Mouse (Mus musculus): ENCODE data around the gene Efcab8. TPM values are rescaled to one million over a fixed set of nuclear protein-coding genes. Genes with fewer than 3 reads are reported as not detected.
"Not testable (repeated sequence)": the region's sequence is repeated elsewhere in the genome, so short reads cannot be mapped to it uniquely, and the experiment has no call there.

Efcab8 gene
- polyA plus RNA-seq, 1 experiment from 2014 or later, result 0.09 TPM

DNA sequence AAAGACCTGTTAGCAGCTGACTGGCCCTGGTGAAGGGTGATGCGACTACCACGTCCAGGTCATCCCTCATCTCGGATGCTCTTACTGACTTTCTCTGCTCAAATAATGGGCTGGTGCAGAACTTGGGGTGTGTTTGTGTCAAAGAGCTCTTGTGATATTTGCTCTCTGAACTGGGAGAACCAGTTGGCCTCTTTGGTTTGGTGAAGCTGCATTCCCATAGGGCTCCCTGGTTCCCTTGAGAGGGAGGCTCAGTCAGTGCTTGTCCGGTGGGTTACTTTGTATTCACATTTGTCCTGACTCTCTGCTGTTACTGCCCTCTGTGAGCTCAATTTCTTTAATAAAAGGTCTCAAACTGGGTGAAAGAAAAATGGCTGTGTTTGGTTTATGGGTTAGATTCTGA lies 6.8 kb upstream of the Efcab8 start:
- no peaks in the 10 kb centered on the region for H3K9me3 ChIP-seq (ENCODE audit: low read length)
- no peaks in the 10 kb centered on the region for H3K4me1 ChIP-seq (ENCODE audit: insufficient read depth, low read length)
- H3K27me3 ChIP-seq (ENCODE audit: insufficient read depth, low read length), result no peaks in the 10 kb centered on the region
- no peak for ATAC-seq (ENCODE audit: low FRiP score, low TSS enrichment)
- H3K4me2 ChIP-seq (replicated peaks; ENCODE audit: low read depth, low read length), result no peak overlapping the region
- H3K4me3 ChIP-seq (ENCODE audit: low read length), result no peak overlapping the region
- H3K9ac ChIP-seq (replicated peaks; ENCODE audit: low read length), result no peak overlapping the region
- peaks cover 29% of the 10 kb centered on the region for H3K36me3 ChIP-seq (ENCODE audit: insufficient read depth, low read length)
- 97% methylated on average over 4 of the region's 4 CpGs for WGBS
- H3K27ac ChIP-seq (ENCODE audit: low read length), result no peak overlapping the region

DNA sequence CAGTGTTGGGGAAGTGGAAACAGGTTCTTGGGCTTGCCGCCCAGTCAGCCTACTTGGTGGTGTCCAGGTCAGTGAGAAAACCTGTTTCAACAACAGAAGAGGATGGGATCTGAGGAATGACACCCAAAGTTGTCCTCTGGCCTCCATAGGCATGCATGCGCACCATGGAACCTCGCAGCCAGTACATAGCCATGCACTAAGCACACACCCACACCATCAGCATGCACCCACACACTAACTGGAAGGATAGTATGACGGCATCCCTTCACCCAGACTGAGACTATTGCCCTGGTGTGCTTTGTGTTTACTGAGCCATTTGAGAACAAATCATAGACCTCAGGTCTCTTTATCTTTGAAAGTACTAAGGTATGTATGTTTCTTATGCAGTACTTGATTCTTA lies 4.3 kb upstream of the Efcab8 start:
- no peak for ATAC-seq (ENCODE audit: low FRiP score, low TSS enrichment)
- Histone ChIP-seq H3K4me1 (ENCODE audit: insufficient read depth, low read length) (peaks cover 7% of the 10 kb centered on the region; the same call in 1 of the 2 replicates), H3K27me3 (ENCODE audit: insufficient read depth, low read length) (no peaks in the 10 kb centered on the region), H3K27ac (ENCODE audit: low read length) (no peak overlapping the region), H3K9me3 (ENCODE audit: low read length) (no peaks in the 10 kb centered on the region), H3K4me2 (replicated peaks; ENCODE audit: low read depth, low read length) (no peak overlapping the region), H3K36me3 (ENCODE audit: insufficient read depth, low read length) (peaks cover 17% of the 10 kb centered on the region), H3K9ac (replicated peaks; ENCODE audit: low read length) (no peak overlapping the region), H3K4me3 (ENCODE audit: low read length) (no peak overlapping the region)
- WGBS, result 90% methylated on average over 4 of the region's 4 CpGs

GRCm38 (mm10) chr2:153778638-153779362 lies 931 bp upstream of the Efcab8 start:
- WGBS, result 11% methylated on average over 24 of the region's 24 CpGs
- ATAC-seq (ENCODE audit: low FRiP score, low TSS enrichment), result peak; percentile 93
- H3K27ac ChIP-seq (ENCODE audit: low read length), result no peak overlapping the region

GRCm38 (mm10) chr2:153781181-153781580 lies 1.4 kb downstream of the Efcab8 start:
- Histone ChIP-seq H3K27me3 (ENCODE audit: insufficient read depth, low read length) (no peaks in the 10 kb centered on the region), H3K27ac (ENCODE audit: low read length) (no peak overlapping the region), H3K4me2 (replicated peaks; ENCODE audit: low read depth, low read length) (no peak overlapping the region), H3K4me3 (ENCODE audit: low read length) (no peak overlapping the region), H3K4me1 (ENCODE audit: insufficient read depth, low read length) (peaks cover 7% of the 10 kb centered on the region; the same call in 1 of the 2 replicates), H3K9ac (replicated peaks; ENCODE audit: low read length) (no peak overlapping the region), H3K36me3 (ENCODE audit: insufficient read depth, low read length) (no peaks in the 10 kb centered on the region), H3K9me3 (ENCODE audit: low read length) (no peaks in the 10 kb centered on the region)
- no peak for ATAC-seq (ENCODE audit: low FRiP score, low TSS enrichment)
- 89% methylated on average over 4 of the region's 4 CpGs for WGBS

More at GRCm38 (mm10) chr2:153778638-153779362, 931 bp upstream of the Efcab8 start:
- peak overlapping the region; percentile 45; the same call in 1 of the 2 replicates for H3K9ac ChIP-seq (replicated peaks; ENCODE audit: low read length)
- peak overlapping the region; percentile 74 for H3K4me2 ChIP-seq (replicated peaks; ENCODE audit: low read depth, low read length)
- peaks cover 4% of the 10 kb centered on the region for H3K36me3 ChIP-seq (ENCODE audit: insufficient read depth, low read length)
- H3K27me3 ChIP-seq (ENCODE audit: insufficient read depth, low read length), result no peaks in the 10 kb centered on the region
- no peaks in the 10 kb centered on the region for H3K9me3 ChIP-seq (ENCODE audit: low read length)
- peaks cover 7% of the 10 kb centered on the region; the same call in 1 of the 2 replicates for H3K4me1 ChIP-seq (ENCODE audit: insufficient read depth, low read length)
- peak overlapping the region; percentile 42 for H3K4me3 ChIP-seq (ENCODE audit: low read length)

GRCm38 (mm10) chr2:153784668-153785067 lies 4.9 kb downstream of the Efcab8 start:
- Histone ChIP-seq H3K4me2 (replicated peaks; ENCODE audit: low read depth, low read length) (no peak overlapping the region), H3K36me3 (ENCODE audit: insufficient read depth, low read length) (no peaks in the 10 kb centered on the region), H3K9me3 (ENCODE audit: low read length) (no peaks in the 10 kb centered on the region), H3K4me1 (ENCODE audit: insufficient read depth, low read length) (no peaks in the 10 kb centered on the region), H3K27ac (ENCODE audit: low read length) (no peak overlapping the region), H3K27me3 (ENCODE audit: insufficient read depth, low read length) (no peaks in the 10 kb centered on the region), H3K9ac (replicated peaks; ENCODE audit: low read length) (no peak overlapping the region), H3K4me3 (ENCODE audit: low read length) (no peak overlapping the region)
- ATAC-seq (ENCODE audit: low FRiP score, low TSS enrichment), result no peak
- WGBS, result 85% methylated on average over 2 of the region's 2 CpGs

- Histone ChIP-seq H3K9me3 (ENCODE audit: low read length) (no peaks in the 10 kb centered on the region), H3K4me2 (replicated peaks; ENCODE audit: low read depth, low read length) (no peak overlapping the region), H3K27ac (ENCODE audit: low read length) (no peak overlapping the region), H3K27me3 (ENCODE audit: insufficient read depth, low read length) (no peaks in the 10 kb centered on the region), H3K4me1 (ENCODE audit: insufficient read depth, low read length) (peaks cover 2% of the 10 kb centered on the region; the same call in 1 of the 2 replicates), H3K4me3 (ENCODE audit: low read length) (no peak overlapping the region), H3K9ac (replicated peaks; ENCODE audit: low read length) (no peak overlapping the region), H3K36me3 (ENCODE audit: insufficient read depth, low read length) (no peaks in the 10 kb centered on the region)
- ATAC-seq (ENCODE audit: low FRiP score, low TSS enrichment), result no peak
Measured at GRCm38 (mm10) chr2:153793366-153793765, 13.6 kb downstream of the Efcab8 start.

- ATAC-seq (ENCODE audit: low FRiP score, low TSS enrichment), result no peak
- Histone ChIP-seq H3K9ac (replicated peaks; ENCODE audit: low read length) (no peak overlapping the region), H3K4me1 (ENCODE audit: insufficient read depth, low read length) (peaks cover 2% of the 10 kb centered on the region; the same call in 1 of the 2 replicates), H3K4me3 (ENCODE audit: low read length) (no peak overlapping the region), H3K27ac (ENCODE audit: low read length) (no peak overlapping the region), H3K4me2 (replicated peaks; ENCODE audit: low read depth, low read length) (no peak overlapping the region), H3K36me3 (ENCODE audit: insufficient read depth, low read length) (no peaks in the 10 kb centered on the region), H3K9me3 (ENCODE audit: low read length) (no peaks in the 10 kb centered on the region), H3K27me3 (ENCODE audit: insufficient read depth, low read length) (no peaks in the 10 kb centered on the region)
- 63% methylated on average over 5 of the region's 5 CpGs for WGBS
Measured at GRCm38 (mm10) chr2:153795090-153795489, 15.4 kb downstream of the Efcab8 start.

- not testable (repeated sequence) for H3K36me3 ChIP-seq (ENCODE audit: insufficient read depth, low read length)
Measured at GRCm38 (mm10) chr2:153807464-153807863, 27.7 kb downstream of the Efcab8 start.

DNA sequence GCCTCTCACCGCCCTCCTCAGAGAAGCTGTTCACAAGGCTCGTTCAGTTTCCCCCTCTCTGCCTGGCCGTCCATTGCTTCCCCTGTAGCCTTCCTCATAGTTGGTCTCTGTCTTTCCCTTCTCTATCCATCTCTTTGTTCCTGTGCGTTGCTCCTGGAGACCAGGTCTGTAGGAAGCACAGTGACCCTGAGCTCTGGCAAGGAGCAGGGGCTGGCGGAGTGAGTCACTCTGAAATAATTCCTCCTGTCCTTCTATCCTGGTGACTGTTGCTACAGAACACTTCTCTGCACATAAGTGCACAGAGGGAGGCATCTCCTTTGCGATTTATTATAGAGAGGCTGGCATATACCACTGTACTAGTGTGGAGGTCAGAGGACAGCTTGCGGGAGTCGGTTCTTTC lies 28.4 kb downstream of the Efcab8 start:
- WGBS, result 81% methylated on average over 8 of the region's 8 CpGs
- no peak overlapping the region for H3K4me2 ChIP-seq (replicated peaks; ENCODE audit: low read depth, low read length)
- H3K36me3 ChIP-seq (ENCODE audit: insufficient read depth, low read length), result no peaks in the 10 kb centered on the region
- H3K9ac ChIP-seq (replicated peaks; ENCODE audit: low read length), result no peak overlapping the region
- no peaks in the 10 kb centered on the region for H3K4me1 ChIP-seq (ENCODE audit: insufficient read depth, low read length)
- H3K27ac ChIP-seq (ENCODE audit: low read length), result no peak overlapping the region
- ATAC-seq (ENCODE audit: low FRiP score, low TSS enrichment), result no peak
- H3K9me3 ChIP-seq (ENCODE audit: low read length), result no peaks in the 10 kb centered on the region
- no peak overlapping the region for H3K4me3 ChIP-seq (ENCODE audit: low read length)
- H3K27me3 ChIP-seq (ENCODE audit: insufficient read depth, low read length), result no peaks in the 10 kb centered on the region

More at GRCm38 (mm10) chr2:153807464-153807863, 27.7 kb downstream of the Efcab8 start:
- H3K4me3 ChIP-seq (ENCODE audit: low read length); H3K9ac ChIP-seq (replicated peaks; ENCODE audit: low read length); H3K4me2 ChIP-seq (replicated peaks; ENCODE audit: low read depth, low read length); H3K4me1 ChIP-seq (ENCODE audit: insufficient read depth, low read length); ATAC-seq (ENCODE audit: low FRiP score, low TSS enrichment); H3K27ac ChIP-seq (ENCODE audit: low read length); H3K9me3 ChIP-seq (ENCODE audit: low read length); H3K27me3 ChIP-seq (ENCODE audit: insufficient read depth, low read length): not testable (repeated sequence)

DNA sequence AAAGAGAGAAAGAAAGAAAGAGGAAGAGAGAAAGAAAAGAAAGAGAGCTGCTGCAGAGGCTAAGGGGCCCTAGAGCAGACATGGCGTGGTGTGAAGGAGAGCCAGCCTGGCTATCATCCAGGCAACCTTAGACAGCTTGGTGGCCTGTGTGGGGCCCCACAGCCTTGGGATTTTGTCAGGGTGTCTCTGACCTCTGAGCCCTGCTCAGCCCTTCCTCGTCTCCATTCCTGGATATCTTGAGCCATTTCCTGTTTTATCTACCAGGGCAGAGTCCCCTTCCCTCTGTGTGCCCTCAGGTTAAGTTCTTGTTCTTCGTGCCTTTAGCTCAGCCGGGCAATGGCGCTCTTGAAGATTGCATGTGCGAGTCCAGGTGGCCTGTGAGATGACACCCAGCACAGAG lies 29.1 kb downstream of the Efcab8 start:
- Histone ChIP-seq H3K36me3 (ENCODE audit: insufficient read depth, low read length) (no peaks in the 10 kb centered on the region), H3K27me3 (ENCODE audit: insufficient read depth, low read length) (no peaks in the 10 kb centered on the region), H3K4me2 (replicated peaks; ENCODE audit: low read depth, low read length) (no peak overlapping the region), H3K9ac (replicated peaks; ENCODE audit: low read length) (no peak overlapping the region), H3K27ac (ENCODE audit: low read length) (no peak overlapping the region), H3K4me1 (ENCODE audit: insufficient read depth, low read length) (no peaks in the 10 kb centered on the region), H3K4me3 (ENCODE audit: low read length) (no peak overlapping the region), H3K9me3 (ENCODE audit: low read length) (no peaks in the 10 kb centered on the region)
- ATAC-seq (ENCODE audit: low FRiP score, low TSS enrichment), result no peak
- 70% methylated on average over 6 of the region's 6 CpGs for WGBS

Data from kidney, embryonic 16.5 days (tissue).